Mouse (Mus musculus) forebrain, embryonic 15.5 days (tissue): ENCODE data around the gene Olfr78. TPM values are rescaled to one million over a fixed set of nuclear protein-coding genes. Genes with fewer than 3 reads are reported as not detected.

Experiments
- polyA plus RNA-seq: library from polyadenylated mRNA; unstranded; fragments of >200 nt; fragmentation: Nextera tagmentation; extraction: Ambion mirVana; gene quantifications from 2 replicates; pipeline ENCODE4 v1.2.1, GENCODE M21; 2015

Gene Olfr78
- polyA plus RNA-seq, 1 experiment from 2014 or later: 0.05 TPM

Other genes with a start within 250 kb of the Olfr78 start
- gene Olfr547, start 224.7 kb downstream of the Olfr78 start, polyA plus RNA-seq: not detected in 2 replicates
- not detected in 2 replicates for gene Olfr548-ps1, start 218.6 kb downstream of the Olfr78 start, polyA plus RNA-seq
- not detected in 2 replicates for gene Olfr549, start 209.6 kb downstream of the Olfr78 start, polyA plus RNA-seq
- gene Trim21, start 194.0 kb downstream of the Olfr78 start, polyA plus RNA-seq: 0.06 TPM in 1 of 2 replicates, not detected in the other
- gene Olfr550, start 188.0 kb downstream of the Olfr78 start, polyA plus RNA-seq: not detected in 2 replicates
- not detected in 2 replicates for gene Olfr551, start 167.6 kb downstream of the Olfr78 start, polyA plus RNA-seq
- not detected in 2 replicates for gene Olfr552, start 161.7 kb downstream of the Olfr78 start, polyA plus RNA-seq
- gene Olfr553, start 141.3 kb downstream of the Olfr78 start, polyA plus RNA-seq: not detected in 2 replicates
- gene Olfr554, start 121.0 kb downstream of the Olfr78 start, polyA plus RNA-seq: not detected in 2 replicates
- not detected in 2 replicates for gene Olfr555, start 100.6 kb downstream of the Olfr78 start, polyA plus RNA-seq
- not detected in 2 replicates for gene Olfr556, start 94.6 kb downstream of the Olfr78 start, polyA plus RNA-seq
- 6.6 and 6.7 TPM in 2 replicates for gene Trim68, start 72.1 kb downstream of the Olfr78 start, polyA plus RNA-seq
- not detected in 2 replicates for gene Olfr557, start 63.6 kb downstream of the Olfr78 start, polyA plus RNA-seq
- gene Olfr558, start 57.3 kb downstream of the Olfr78 start, polyA plus RNA-seq: not detected in 2 replicates
- gene Olfr33, start 40.4 kb downstream of the Olfr78 start, polyA plus RNA-seq: not detected in 2 replicates
- not detected in 2 replicates for gene Olfr559, start 32.0 kb downstream of the Olfr78 start, polyA plus RNA-seq
- not detected in 2 replicates for gene Olfr560, start 105 bp downstream of the Olfr78 start, polyA plus RNA-seq
- gene Olfr561, start 11.8 kb upstream of the Olfr78 start, polyA plus RNA-seq: not detected in 2 replicates
- not detected in 2 replicates for gene Olfr564, start 44.0 kb upstream of the Olfr78 start, polyA plus RNA-seq
- not detected in 2 replicates for gene Olfr566, start 99.3 kb upstream of the Olfr78 start, polyA plus RNA-seq
- not detected in 2 replicates for gene Olfr568, start 117.7 kb upstream of the Olfr78 start, polyA plus RNA-seq
- not detected in 2 replicates for gene Olfr569, start 131.4 kb upstream of the Olfr78 start, polyA plus RNA-seq
- 0.13 TPM in 1 of 2 replicates, not detected in the other for gene Olfr570, start 135.1 kb upstream of the Olfr78 start, polyA plus RNA-seq
- not detected in 2 replicates for gene Olfr571, start 158.1 kb upstream of the Olfr78 start, polyA plus RNA-seq
- not detected in 2 replicates for gene Olfr572, start 164.9 kb upstream of the Olfr78 start, polyA plus RNA-seq
- gene Olfr573-ps1, start 183.1 kb upstream of the Olfr78 start, polyA plus RNA-seq: not detected in 2 replicates
- not detected in 2 replicates for gene Olfr574, start 189.0 kb upstream of the Olfr78 start, polyA plus RNA-seq
- not detected in 2 replicates for gene Olfr575, start 199.3 kb upstream of the Olfr78 start, polyA plus RNA-seq
- not detected in 2 replicates for gene Olfr576, start 203.2 kb upstream of the Olfr78 start, polyA plus RNA-seq
- not detected in 2 replicates for gene Olfr577, start 216.5 kb upstream of the Olfr78 start, polyA plus RNA-seq
- not detected in 2 replicates for gene Olfr578, start 229.9 kb upstream of the Olfr78 start, polyA plus RNA-seq